Mouse (Mus musculus) urinary bladder, postnatal 10 days (tissue): ENCODE results near the gene Mogat1.
"Not testable (repeated sequence)": the region's sequence is repeated elsewhere in the genome, so short reads cannot be mapped to it uniquely, and the experiment has no call there.

Experiments used
- DNase-seq: peaks from one replicate; pipeline ENCODE4 v3.0.0; 2022; ENCODE audit warnings: low spot score

The Mogat1 gene

GRCm38 (mm10) chr1:78536310-78537164 lies 25.7 kb downstream of the Mogat1 start:
- peak; percentile 37 for DNase-seq

GRCm38 (mm10) chr1:78537494-78538010 lies 26.8 kb downstream of the Mogat1 start:
- no peak for DNase-seq

GRCm38 (mm10) chr1:78538396-78538795 lies 27.6 kb downstream of the Mogat1 start:
- DNase-seq = no peak

GRCm38 (mm10) chr1:78539166-78539565 lies 28.4 kb downstream of the Mogat1 start:
- no peak for DNase-seq

- not testable (repeated sequence) for DNase-seq
These were observed 32.8 kb downstream of the Mogat1 start for GRCm38 (mm10) chr1:78543631-78544030.

- no peak for DNase-seq
These were observed 35.5 kb downstream of the Mogat1 start for GRCm38 (mm10) chr1:78546258-78546657.

- no peak for DNase-seq
These were observed 38.2 kb downstream of the Mogat1 start for GRCm38 (mm10) chr1:78548961-78549360.

- no peak for DNase-seq
These were observed 43.3 kb downstream of the Mogat1 start for GRCm38 (mm10) chr1:78554012-78554666.

- no peak for DNase-seq
These were observed 56.2 kb downstream of the Mogat1 start for GRCm38 (mm10) chr1:78566963-78567362.

- DNase-seq = no peak
These were observed 56.6 kb downstream of the Mogat1 start for GRCm38 (mm10) chr1:78567421-78567820.

GRCm38 (mm10) chr1:78567834-78568507 lies 57.2 kb downstream of the Mogat1 start:
- DNase-seq = no peak

- DNase-seq = no peak
These were observed 58.8 kb downstream of the Mogat1 start for GRCm38 (mm10) chr1:78569617-78570016.

- no peak for DNase-seq
These were observed 74.3 kb downstream of the Mogat1 start for GRCm38 (mm10) chr1:78585080-78585479.

GRCm38 (mm10) chr1:78586986-78587385 lies 76.2 kb downstream of the Mogat1 start:
- no peak for DNase-seq
